Mouse (Mus musculus): ENCODE results near the gene Mettl24. TPM values are rescaled to one million over a fixed set of nuclear protein-coding genes. Genes with fewer than 3 reads are reported as not detected.
"Not testable (repeated sequence)": the region's sequence is repeated elsewhere in the genome, so short reads cannot be mapped to it uniquely, and the experiment has no call there.

Gene Mettl24
- total RNA-seq, 1 experiment from 2014 or later = 6.6 TPM

GRCm38 (mm10) chr10:40737274-40738112 lies 54.4 kb downstream of the Mettl24 start:
- DNase-seq = no peak

- DNase-seq = no peak
These were observed 57.6 kb downstream of the Mettl24 start for GRCm38 (mm10) chr10:40740696-40741095.

- DNase-seq = no peak
These were observed 67.4 kb downstream of the Mettl24 start for GRCm38 (mm10) chr10:40750293-40751047.

GRCm38 (mm10) chr10:40751157-40751556 lies 68.1 kb downstream of the Mettl24 start:
- peak; percentile 19 for DNase-seq

GRCm38 (mm10) chr10:40753036-40753435 lies 70.0 kb downstream of the Mettl24 start:
- no peak for DNase-seq

GRCm38 (mm10) chr10:40758171-40759010 lies 75.3 kb downstream of the Mettl24 start:
- peak; percentile 26 for DNase-seq

GRCm38 (mm10) chr10:40759391-40760194 lies 76.5 kb downstream of the Mettl24 start:
- not testable (repeated sequence) for DNase-seq

- DNase-seq = no peak
These were observed 77.3 kb downstream of the Mettl24 start for GRCm38 (mm10) chr10:40760195-40761009.

GRCm38 (mm10) chr10:40761010-40761752 lies 78.1 kb downstream of the Mettl24 start:
- peak; percentile 12 for DNase-seq

- DNase-seq = no peak
These were observed 79.5 kb downstream of the Mettl24 start for GRCm38 (mm10) chr10:40762624-40763023.

GRCm38 (mm10) chr10:40763084-40763720 lies 80.1 kb downstream of the Mettl24 start:
- no peak for DNase-seq

GRCm38 (mm10) chr10:40772266-40772665 lies 89.2 kb downstream of the Mettl24 start:
- no peak for DNase-seq

- DNase-seq = no peak
These were observed 92.1 kb downstream of the Mettl24 start for GRCm38 (mm10) chr10:40775151-40775550.

GRCm38 (mm10) chr10:40775655-40776054 lies 92.6 kb downstream of the Mettl24 start:
- DNase-seq = no peak

- no peak for DNase-seq
These were observed 94.1 kb downstream of the Mettl24 start for GRCm38 (mm10) chr10:40777171-40777570.

- no peak for DNase-seq
These were observed 95.4 kb downstream of the Mettl24 start for GRCm38 (mm10) chr10:40778472-40778871.

GRCm38 (mm10) chr10:40790406-40790805 lies 107.3 kb downstream of the Mettl24 start:
- DNase-seq = no peak

- DNase-seq = no peak
These were observed 109.0 kb downstream of the Mettl24 start for GRCm38 (mm10) chr10:40792115-40792514.

GRCm38 (mm10) chr10:40805221-40805620 lies 122.1 kb downstream of the Mettl24 start:
- DNase-seq = peak; percentile 54
